Mouse (Mus musculus) cerebellum, adult 2 months (tissue): ENCODE measurements around the gene Hoxd9. TPM values are rescaled to one million over a fixed set of nuclear protein-coding genes. Genes with fewer than 3 reads are reported as not detected.

ENCODE experiments used
- DNase-seq, 2 experiments: peaks; one replicate each; pipeline ENCODE4 v3.0.0; 2021
- H3K27ac ChIP-seq: fragments of 200-500 bp; 2 replicates; pipeline ENCODE4 v1.5.1; 2012; ENCODE audit warnings: low read length, control low read depth, inconsistent platforms; ENCODE audit not compliant: insufficient read depth
- H3K27me3 ChIP-seq: fragments of 200-500 bp; 2 replicates; pipeline ENCODE4 v1.6.1; 2012; ENCODE audit warnings: inconsistent platforms, mild to moderate bottlenecking, low read length, moderate library complexity; ENCODE audit not compliant: control insufficient read depth, insufficient read depth
- H3K4me1 ChIP-seq: fragments of 200-500 bp; 2 replicates; pipeline ENCODE4 v1.6.1; 2011; ENCODE audit warnings: low read length; ENCODE audit not compliant: control insufficient read depth, insufficient read depth
- H3K4me3 ChIP-seq: fragments of 200-500 bp; replicated peaks from 2 replicates; pipeline ENCODE3; 2011; ENCODE audit warnings: mild to moderate bottlenecking, low read depth, low read length, control low read depth; ENCODE audit not compliant: insufficient read depth
- CTCF ChIP-seq: fragments of 200-500 bp; IDR thresholded peaks from 2 replicates; pipeline ENCODE4 v1.5.1; 2011; ENCODE audit warnings: low read depth, mild to moderate bottlenecking, control low read depth, low read length, moderate library complexity, borderline replicate concordance; ENCODE audit not compliant: insufficient read depth
- POLR2A ChIP-seq: fragments of 200-500 bp; IDR thresholded peaks from 2 replicates; pipeline ENCODE4 v1.6.1; 2011; ENCODE audit warnings: low read length, control low read depth, borderline replicate concordance; ENCODE audit not compliant: insufficient read depth
- WGBS: fragments of 180-500 bp; shearing (Covaris S2); methylation state at CpG from one replicate; pipeline ENCODE4 v1.1.7; 2018; 5-methylcytosine and 5-hydroxymethylcytosine counted together
- polyA plus RNA-seq: library from polyadenylated mRNA; depleted of rRNA; stranded (reverse); fragments of >200 nt; gene quantifications from 2 replicates; pipeline ENCODE4 v1.2.3, GENCODE M21; 2012

The Hoxd9 gene
- polyA plus RNA-seq, 1 experiment = not detected

GRCm38 (mm10) chr2:74699664-74700545, 2.4 kb downstream of the Hoxd9 start:
- no peak for TF ChIP-seq CTCF
- TF ChIP-seq POLR2A = no peak
- 4% methylated on average over 23 of the region's 23 CpGs for WGBS

DNA sequence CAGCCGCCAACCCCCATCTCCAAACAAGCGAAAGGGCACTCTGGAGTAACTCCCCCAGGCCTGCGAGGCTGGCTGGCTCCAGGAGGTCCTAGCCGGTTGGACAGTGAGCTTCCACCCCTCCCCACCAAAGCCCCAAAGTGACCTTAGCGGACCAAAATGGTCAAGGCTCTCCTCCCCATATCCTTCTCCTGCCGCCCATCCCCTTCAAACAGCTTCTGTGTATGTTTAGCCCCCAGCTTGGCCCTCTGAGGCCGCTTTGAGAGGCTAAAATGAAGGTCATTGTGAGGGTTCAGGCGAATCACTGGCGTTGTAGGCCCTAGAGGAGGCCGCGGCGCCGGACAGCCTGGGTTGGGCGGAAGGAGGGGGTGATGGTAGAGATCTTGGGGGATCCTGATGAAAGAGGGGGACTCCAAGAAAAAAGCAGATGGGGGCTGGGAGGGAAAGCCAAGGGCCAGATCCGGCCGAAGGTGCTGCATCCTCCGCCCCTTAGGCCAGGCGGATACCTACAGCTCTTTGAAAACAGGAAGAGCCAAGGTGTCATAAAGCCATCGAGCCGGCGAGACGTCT, 3.1 kb downstream of the Hoxd9 start:
- Histone ChIP-seq H3K27me3 (peaks cover 31% of the 10 kb centered on the region), H3K27ac (no peak overlapping the region), H3K4me1 (no peaks in the 10 kb centered on the region), H3K4me3 (no peak overlapping the region)
- DNase-seq = no peak
- WGBS = 5% methylated on average over 22 of the region's 22 CpGs
- TF ChIP-seq POLR2A (no peak), CTCF (no peak)

More at GRCm38 (mm10) chr2:74699664-74700545, 2.4 kb downstream of the Hoxd9 start:
- peaks cover 25% of the 10 kb centered on the region for H3K27me3 ChIP-seq
- no peak for DNase-seq
- no peak overlapping the region for H3K4me3 ChIP-seq
- H3K4me1 ChIP-seq = no peaks in the 10 kb centered on the region
- no peak overlapping the region for H3K27ac ChIP-seq

GRCm38 (mm10) chr2:74701949-74702819, 4.7 kb downstream of the Hoxd9 start:
- peaks cover 37% of the 10 kb centered on the region for H3K27me3 ChIP-seq
- 14% methylated on average over 17 of the region's 17 CpGs for WGBS
- no peak for TF ChIP-seq POLR2A
- peak; percentile 75 for TF ChIP-seq CTCF

DNA sequence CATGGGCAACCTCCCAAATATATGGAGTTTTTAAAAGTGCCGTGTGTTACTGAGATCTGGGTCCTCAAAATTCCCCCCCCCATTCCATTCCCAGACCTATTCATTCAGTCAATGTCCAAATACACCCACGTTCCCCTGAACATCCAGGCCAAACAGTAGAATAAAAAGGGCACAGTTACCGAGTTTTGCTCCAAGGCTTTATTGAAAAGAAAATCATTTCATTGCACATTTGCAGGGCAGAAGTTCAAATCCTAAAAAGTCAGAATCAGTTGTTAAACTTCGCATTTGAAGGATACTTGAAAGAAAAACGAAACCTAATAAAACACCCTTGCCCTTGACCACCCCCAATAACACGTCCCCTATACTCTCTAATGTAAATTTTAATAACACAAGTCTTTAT, 5.3 kb downstream of the Hoxd9 start:
- WGBS = 23% methylated on average over 6 of the region's 6 CpGs
- Histone ChIP-seq H3K4me1 (no peaks in the 10 kb centered on the region), H3K27ac (no peak overlapping the region), H3K4me3 (no peak overlapping the region), H3K27me3 (peaks cover 33% of the 10 kb centered on the region)
- DNase-seq = no peak
- TF ChIP-seq CTCF = no peak
- TF ChIP-seq POLR2A = no peak

More at GRCm38 (mm10) chr2:74701949-74702819, 4.7 kb downstream of the Hoxd9 start:
- peak; percentile 47 to 65 for DNase-seq
- no peaks in the 10 kb centered on the region for H3K4me1 ChIP-seq
- no peak overlapping the region for H3K4me3 ChIP-seq
- no peak overlapping the region for H3K27ac ChIP-seq

DNA sequence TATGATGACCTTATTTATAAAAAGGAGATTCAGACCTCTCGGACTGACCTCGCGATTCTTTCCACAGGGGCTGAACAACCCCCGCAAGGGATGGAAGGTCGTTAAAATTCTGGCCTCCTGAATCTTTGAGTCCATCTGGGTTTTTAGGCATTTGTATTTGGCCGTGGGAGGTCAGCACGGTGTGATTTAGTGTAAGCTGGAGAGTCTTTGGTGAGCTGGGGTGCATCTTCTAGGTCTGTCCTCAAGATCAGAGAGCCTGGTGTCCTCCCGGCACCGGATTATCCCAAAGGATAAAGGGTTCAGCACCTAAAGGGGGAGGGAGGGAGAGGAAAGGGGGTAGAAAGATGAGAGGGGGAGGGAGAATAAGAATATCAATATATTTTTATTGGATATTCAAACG, 5.8 kb downstream of the Hoxd9 start:
- Histone ChIP-seq H3K4me3 (no peak overlapping the region), H3K27ac (no peak overlapping the region), H3K27me3 (peaks cover 29% of the 10 kb centered on the region), H3K4me1 (no peaks in the 10 kb centered on the region)
- DNase-seq = no peak
- no peak for TF ChIP-seq CTCF
- no peak for TF ChIP-seq POLR2A
- 10% methylated on average over 10 of the region's 10 CpGs for WGBS

GRCm38 (mm10) chr2:74703720-74704392, 6.3 kb downstream of the Hoxd9 start:
- no peak for DNase-seq
- WGBS = 4% methylated on average over 26 of the region's 26 CpGs
- TF ChIP-seq CTCF (no peak), POLR2A (no peak)
- H3K27me3 ChIP-seq = peaks cover 26% of the 10 kb centered on the region
- no peaks in the 10 kb centered on the region for H3K4me1 ChIP-seq
- H3K4me3 ChIP-seq = no peak overlapping the region
- H3K27ac ChIP-seq = no peak overlapping the region

DNA sequence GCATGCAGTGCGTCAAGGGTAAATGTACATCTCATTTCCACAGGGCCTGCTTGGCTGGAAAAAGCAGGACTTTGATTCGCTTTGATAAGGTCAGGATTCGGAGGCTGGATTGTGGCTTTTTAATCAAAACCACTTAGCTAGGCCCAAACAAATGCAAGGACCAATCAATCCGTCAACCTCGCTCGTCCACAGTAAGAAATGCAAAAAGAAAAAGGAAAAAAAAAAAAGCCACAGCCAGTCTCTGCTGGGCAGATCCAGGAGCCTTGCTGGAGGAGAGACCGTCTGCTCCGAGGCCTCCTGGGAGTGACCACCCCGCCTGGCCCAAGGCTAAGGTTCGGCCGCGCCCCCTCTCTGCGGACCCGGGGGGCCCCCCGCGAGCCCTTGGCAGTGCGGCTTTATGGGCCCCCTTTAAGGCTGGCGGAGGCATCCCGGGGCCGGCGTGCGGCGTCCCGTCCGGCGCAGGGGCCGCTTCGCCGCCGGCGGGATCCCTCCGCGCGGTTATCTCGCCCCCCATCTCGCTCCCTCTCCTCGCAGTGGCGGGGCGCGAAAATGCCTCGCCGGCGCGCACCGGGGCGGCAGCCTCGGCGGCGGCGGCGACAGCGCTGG, 7.0 kb downstream of the Hoxd9 start, which contains the start of gene Hoxd8:
Hoxd8 (plus strand) TSS at position 223 of the 606 bp plus-strand sequence.
- H3K27me3 ChIP-seq = peaks cover 26% of the 10 kb centered on the region
- 4% methylated on average over 50 of the region's 52 CpGs for WGBS
- no peak for DNase-seq
- H3K27ac ChIP-seq = no peak within 1 kb of the TSS
- no peaks in the 10 kb centered on the region for H3K4me1 ChIP-seq
- TF ChIP-seq CTCF (no peak), POLR2A (no peak)
- H3K4me3 ChIP-seq = no peak within 1 kb of the TSS
